Mouse (Mus musculus): ENCODE measurements around the gene Spint4.

Gene Spint4

GRCm38 (mm10) chr2:164733259-164733658 is 35.0 kb downstream of the Spint4 start:
- DNase-seq (ENCODE audit: low spot score): no peak

DNA sequence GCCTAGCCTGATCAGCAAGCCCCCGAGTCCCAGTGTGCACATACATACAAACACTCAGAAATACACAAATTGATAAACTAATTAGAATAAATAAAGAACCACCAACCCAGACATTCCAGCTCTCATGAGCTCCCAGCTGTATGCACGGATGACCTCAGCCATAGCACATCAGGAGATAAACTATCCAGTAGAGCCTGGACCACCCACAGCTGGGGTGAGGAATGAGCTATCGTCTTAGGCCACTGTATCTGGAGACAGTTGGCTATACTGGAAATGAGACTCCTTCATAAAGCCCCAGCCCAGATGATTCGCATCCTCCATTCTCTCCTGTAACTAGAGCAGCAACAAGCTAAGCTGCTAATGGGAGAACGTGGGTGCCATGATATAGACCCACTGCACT is 36.5 kb downstream of the Spint4 start:
- DNase-seq (ENCODE audit: low spot score): no peak

DNA sequence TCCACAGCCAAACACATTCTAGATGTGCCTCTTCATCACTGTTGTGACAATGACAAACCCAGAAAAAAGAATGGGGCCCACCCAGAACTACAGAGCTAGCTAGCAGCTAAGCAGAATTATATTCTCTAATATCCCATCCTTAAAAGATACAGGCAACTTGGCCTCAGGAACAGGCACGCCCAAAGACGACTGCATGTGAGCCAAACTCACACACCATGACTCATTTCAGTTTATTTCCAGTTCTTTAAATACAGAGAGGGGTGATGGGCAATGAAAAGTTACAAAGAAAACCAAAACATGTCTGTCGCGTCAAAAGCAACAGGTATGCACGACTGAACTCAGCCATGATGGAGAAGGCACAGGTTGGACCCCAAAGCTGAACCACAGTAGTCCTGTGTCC is 37.1 kb downstream of the Spint4 start:
- DNase-seq (ENCODE audit: low spot score): no peak

DNA sequence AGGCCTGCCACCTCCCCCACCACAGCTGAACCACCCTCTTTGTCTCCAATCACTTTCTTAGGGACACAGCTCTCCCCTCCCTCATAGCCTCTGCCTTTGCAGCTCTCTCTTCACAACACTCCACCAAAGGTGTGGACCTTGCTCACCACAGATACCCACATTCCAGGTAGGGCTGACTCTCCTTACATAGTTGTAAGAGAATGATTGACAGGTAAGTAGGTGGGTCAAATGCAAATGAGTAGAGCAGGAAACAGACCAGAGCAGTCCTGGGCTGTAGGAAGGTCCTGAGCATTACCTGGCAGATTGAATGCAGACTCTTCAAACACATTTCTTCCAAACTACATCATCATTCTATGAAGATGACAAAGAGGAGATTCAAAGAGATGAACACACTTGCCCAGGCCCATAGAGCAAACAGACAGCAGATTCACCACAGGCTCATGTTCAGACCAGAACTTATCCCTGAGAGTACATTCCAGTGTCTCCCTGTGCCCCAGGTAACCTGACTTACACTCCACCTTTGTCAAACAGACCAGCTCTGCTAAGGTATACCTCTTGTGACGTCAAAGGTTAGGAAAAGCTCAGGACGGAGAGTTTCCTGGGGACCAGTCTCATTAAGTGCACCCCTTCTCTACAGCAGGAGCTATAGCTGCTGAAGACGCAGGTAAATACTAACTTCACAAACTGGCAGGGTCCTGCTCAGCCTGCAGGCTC is 39.2 kb downstream of the Spint4 start:
- DNase-seq (ENCODE audit: low spot score): no peak

- no peak for DNase-seq (ENCODE audit: low spot score)
Measured at GRCm38 (mm10) chr2:164739876-164740275, 41.6 kb downstream of the Spint4 start.

- no peak for DNase-seq (ENCODE audit: low spot score)
Measured at GRCm38 (mm10) chr2:164744987-164745386, 46.7 kb downstream of the Spint4 start.

DNA sequence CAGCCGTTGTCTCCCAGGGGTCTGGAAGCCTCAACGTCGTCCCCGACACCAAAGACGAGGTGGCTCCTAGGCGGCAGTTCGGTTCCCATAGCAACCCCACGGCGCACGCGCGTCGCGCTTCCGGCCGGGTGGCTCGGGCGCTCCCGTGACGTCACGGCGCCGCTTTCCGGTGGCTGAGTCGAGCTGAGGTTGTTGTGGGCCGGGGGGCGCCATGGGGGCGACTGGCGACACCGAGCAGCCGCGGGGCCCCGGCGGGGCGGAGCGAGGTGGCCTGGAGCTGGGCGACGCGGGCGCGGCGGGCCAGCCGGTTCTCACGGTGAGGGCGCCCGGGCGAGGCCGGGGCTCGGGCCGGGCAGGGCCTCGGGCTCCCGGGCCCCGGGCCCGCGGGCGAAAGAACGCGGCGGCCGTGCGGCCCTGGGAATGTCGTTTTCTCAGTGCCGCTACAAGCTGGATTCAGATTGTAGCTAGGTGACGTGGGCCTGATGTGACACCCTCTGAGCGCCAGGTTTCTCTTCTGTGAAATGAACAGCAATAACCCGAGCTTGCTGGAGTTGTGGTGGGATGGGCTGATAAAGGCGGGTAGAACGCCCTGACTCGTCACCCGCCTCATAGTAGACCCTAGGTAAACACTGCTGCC is 47.7 kb downstream of the Spint4 start, which contains the start of the genes Wfdc3 and Dnttip1:
Wfdc3 (minus strand) TSS at position 89 of the 637 bp plus-strand sequence.
Dnttip1 (plus strand) TSS at position 141 of the 637 bp plus-strand sequence.
- peak; percentile 93 for DNase-seq (ENCODE audit: low spot score)

DNA sequence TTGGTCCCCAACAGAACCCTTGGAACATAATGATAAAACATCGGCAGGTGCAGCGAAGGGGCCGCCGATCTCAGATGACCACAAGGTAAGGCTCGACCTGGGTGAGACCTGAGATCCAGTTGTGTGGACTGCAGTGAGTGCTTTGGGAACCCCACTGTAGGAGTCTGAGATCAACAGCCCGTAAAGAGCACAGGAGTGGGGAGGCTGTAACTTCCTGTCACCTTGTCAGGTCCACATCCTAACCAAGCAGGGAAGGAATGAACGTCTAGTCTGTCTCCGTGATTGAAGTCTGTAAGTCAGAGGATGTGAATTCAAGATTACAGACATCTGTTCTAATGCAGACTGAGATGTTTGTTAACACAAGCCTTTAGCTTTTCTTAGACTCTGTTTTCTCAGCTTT is 48.4 kb downstream of the Spint4 start:
- no peak for DNase-seq (ENCODE audit: low spot score)

- DNase-seq (ENCODE audit: low spot score): no peak
Measured at GRCm38 (mm10) chr2:164748191-164748590, 49.9 kb downstream of the Spint4 start.

DNA sequence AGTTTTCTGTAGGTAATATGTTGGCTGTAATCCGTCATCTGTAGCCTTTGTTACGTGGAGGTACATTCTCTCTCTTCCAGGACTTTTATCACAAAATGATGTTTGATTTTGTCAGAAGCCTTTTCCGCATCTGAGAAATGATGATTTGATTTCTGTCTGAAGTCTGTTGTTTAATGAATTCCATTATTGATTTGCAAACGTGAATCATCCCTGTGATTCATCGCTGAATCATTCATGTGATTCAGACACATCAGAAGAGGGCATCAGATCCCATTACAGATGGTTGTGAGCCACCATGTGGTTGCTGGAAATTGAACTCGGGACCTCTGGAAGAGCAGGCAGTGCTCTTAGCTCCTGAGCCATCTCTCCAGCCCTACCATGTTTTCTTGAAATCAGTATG is 50.7 kb downstream of the Spint4 start:
- no peak for DNase-seq (ENCODE audit: low spot score)
